Mouse (Mus musculus): ENCODE results near the gene Mindy2. TPM values are rescaled to one million over a fixed set of nuclear protein-coding genes. Genes with fewer than 3 reads are reported as not detected.
"Not testable (repeated sequence)": the region's sequence is repeated elsewhere in the genome, so short reads cannot be mapped to it uniquely, and the experiment has no call there.

Gene Mindy2
- polyA plus RNA-seq, 1 experiment: not detected

- no peak overlapping the region for H3K4me3 ChIP-seq (ENCODE audit: insufficient read depth, low read depth, low read length)
- TF ChIP-seq POLR2A (IDR thresholded peaks at IDR 0.05; ENCODE audit: insufficient read depth, low read depth, low read length) (no peak), CTCF (IDR thresholded peaks at IDR 0.05; ENCODE audit: insufficient read depth, low read depth, low read length) (no peak)
- no peak overlapping the region for H3K27ac ChIP-seq (ENCODE audit: insufficient read depth, low read depth, low read length)
- WGBS: 91% methylated on average over 2 of the region's 2 CpGs
- no peaks in the 10 kb centered on the region for H3K4me1 ChIP-seq (ENCODE audit: control insufficient read depth, insufficient read depth, low read length)
Observed at GRCm38 (mm10) chr9:70578123-70578522, 78.9 kb downstream of the Mindy2 start.

- Histone ChIP-seq H3K4me3 (ENCODE audit: insufficient read depth, low read depth, low read length) (no peak overlapping the region), H3K4me1 (ENCODE audit: control insufficient read depth, insufficient read depth, low read length) (no peaks in the 10 kb centered on the region), H3K27ac (ENCODE audit: insufficient read depth, low read depth, low read length) (no peak overlapping the region)
- 84% methylated on average over 8 of the region's 8 CpGs for WGBS
- TF ChIP-seq POLR2A (IDR thresholded peaks at IDR 0.05; ENCODE audit: insufficient read depth, low read depth, low read length) (no peak), CTCF (IDR thresholded peaks at IDR 0.05; ENCODE audit: insufficient read depth, low read depth, low read length) (no peak)
Observed at GRCm38 (mm10) chr9:70570351-70570750, 86.6 kb downstream of the Mindy2 start.

GRCm38 (mm10) chr9:70567651-70568050 lies 89.3 kb downstream of the Mindy2 start:
- no peaks in the 10 kb centered on the region for H3K4me1 ChIP-seq (ENCODE audit: control insufficient read depth, insufficient read depth, low read length)
- H3K4me3 ChIP-seq (ENCODE audit: insufficient read depth, low read depth, low read length): no peak overlapping the region
- H3K27ac ChIP-seq (ENCODE audit: insufficient read depth, low read depth, low read length): no peak overlapping the region
- 81% methylated on average over 5 of the region's 5 CpGs for WGBS
- no peak for TF ChIP-seq POLR2A (IDR thresholded peaks at IDR 0.05; ENCODE audit: insufficient read depth, low read depth, low read length)

GRCm38 (mm10) chr9:70562825-70563224 lies 94.1 kb downstream of the Mindy2 start:
- Histone ChIP-seq H3K27ac (ENCODE audit: insufficient read depth, low read depth, low read length) (no peak overlapping the region), H3K4me1 (ENCODE audit: control insufficient read depth, insufficient read depth, low read length) (no peaks in the 10 kb centered on the region), H3K4me3 (ENCODE audit: insufficient read depth, low read depth, low read length) (no peak overlapping the region)
- no peak for TF ChIP-seq CTCF (IDR thresholded peaks at IDR 0.05; ENCODE audit: insufficient read depth, low read depth, low read length)
- TF ChIP-seq POLR2A (IDR thresholded peaks at IDR 0.05; ENCODE audit: insufficient read depth, low read depth, low read length): no peak
- WGBS: 92% methylated on average over 3 of the region's 3 CpGs

GRCm38 (mm10) chr9:70556796-70557195 lies 100.2 kb downstream of the Mindy2 start:
- Histone ChIP-seq H3K27ac (ENCODE audit: insufficient read depth, low read depth, low read length) (no peak overlapping the region), H3K4me3 (ENCODE audit: insufficient read depth, low read depth, low read length) (no peak overlapping the region), H3K4me1 (ENCODE audit: control insufficient read depth, insufficient read depth, low read length) (no peaks in the 10 kb centered on the region)
- TF ChIP-seq CTCF (IDR thresholded peaks at IDR 0.05; ENCODE audit: insufficient read depth, low read depth, low read length) (no peak), POLR2A (IDR thresholded peaks at IDR 0.05; ENCODE audit: insufficient read depth, low read depth, low read length) (no peak)
- WGBS: 92% methylated on average over 5 of the region's 5 CpGs

GRCm38 (mm10) chr9:70555431-70555830 lies 101.5 kb downstream of the Mindy2 start:
- TF ChIP-seq POLR2A (IDR thresholded peaks at IDR 0.05; ENCODE audit: insufficient read depth, low read depth, low read length) (no peak), CTCF (IDR thresholded peaks at IDR 0.05; ENCODE audit: insufficient read depth, low read depth, low read length) (no peak)
- H3K27ac ChIP-seq (ENCODE audit: insufficient read depth, low read depth, low read length): no peak overlapping the region
- no peak overlapping the region for H3K4me3 ChIP-seq (ENCODE audit: insufficient read depth, low read depth, low read length)
- no peaks in the 10 kb centered on the region for H3K4me1 ChIP-seq (ENCODE audit: control insufficient read depth, insufficient read depth, low read length)

GRCm38 (mm10) chr9:70552233-70552632 lies 104.7 kb downstream of the Mindy2 start:
- not testable (repeated sequence) for H3K4me3 ChIP-seq (ENCODE audit: insufficient read depth, low read depth, low read length); H3K27ac ChIP-seq (ENCODE audit: insufficient read depth, low read depth, low read length); H3K4me1 ChIP-seq (ENCODE audit: control insufficient read depth, insufficient read depth, low read length)
- 95% methylated on average over 2 of the region's 2 CpGs for WGBS

- TF ChIP-seq CTCF (IDR thresholded peaks at IDR 0.05; ENCODE audit: insufficient read depth, low read depth, low read length): no peak
- no peak for TF ChIP-seq POLR2A (IDR thresholded peaks at IDR 0.05; ENCODE audit: insufficient read depth, low read depth, low read length)
- WGBS: 96% methylated on average over 1 of the region's 1 CpGs
- no peak overlapping the region for H3K27ac ChIP-seq (ENCODE audit: insufficient read depth, low read depth, low read length)
Observed at GRCm38 (mm10) chr9:70551524-70551923, 105.5 kb downstream of the Mindy2 start.

More at GRCm38 (mm10) chr9:70551524-70551923, 105.5 kb downstream of the Mindy2 start:
- Histone ChIP-seq H3K4me3 (ENCODE audit: insufficient read depth, low read depth, low read length) (no peak overlapping the region), H3K4me1 (ENCODE audit: control insufficient read depth, insufficient read depth, low read length) (no peaks in the 10 kb centered on the region)

Other genes with a start within 250 kb of the Mindy2 start
- not detected in 2 replicates for gene Ccnb2, start 235.6 kb downstream of the Mindy2 start, polyA plus RNA-seq (2012; ENCODE audit: insufficient read depth, insufficient read length, low replicate concordance, missing spikeins)
- gene Rnf111, start 153.4 kb downstream of the Mindy2 start, polyA plus RNA-seq (2012; ENCODE audit: insufficient read depth, insufficient read length, low replicate concordance, missing spikeins): not detected in 2 replicates
- 142 and 201 TPM in 2 replicates for gene Sltm, start 114.4 kb downstream of the Mindy2 start, polyA plus RNA-seq (2012; ENCODE audit: insufficient read depth, insufficient read length, low replicate concordance, missing spikeins)
- not detected in 2 replicates for gene Gm10642, start 923 bp downstream of the Mindy2 start, polyA plus RNA-seq (2012; ENCODE audit: insufficient read depth, insufficient read length, low replicate concordance, missing spikeins)
- gene Adam10, start 21.8 kb upstream of the Mindy2 start, polyA plus RNA-seq (2012; ENCODE audit: insufficient read depth, insufficient read length, low replicate concordance, missing spikeins): not detected in 2 replicates

All from olfactory bulb, adult 2 months (tissue).